Mouse (Mus musculus) T-helper 2 cell (primary cell): Measurements from ENCODE around the gene Fank1.
"Not testable (repeated sequence)": the region's sequence is repeated elsewhere in the genome, so short reads cannot be mapped to it uniquely, and the experiment has no call there.

ENCODE experiments used
- in situ Hi-C: fragments of 300-600 bp; cut with MboI, MseI; formaldehyde crosslinking; loops from one replicate; pipeline ENCODE4 v1.15.1; 2025; ENCODE audit warnings: high pct_unique_total_duplicates

Fank1 gene

GRCm38 (mm10) chr7:133828514-133828913 lies 51.9 kb downstream of the Fank1 start:
- in situ Hi-C loops = no loop called here

- in situ Hi-C loops = no loop called here
Measured at GRCm38 (mm10) chr7:133829579-133829978, 52.9 kb downstream of the Fank1 start.

- in situ Hi-C loops = no loop called here
Measured at GRCm38 (mm10) chr7:133839546-133839945, 62.9 kb downstream of the Fank1 start.

- in situ Hi-C loops = no loop called here
Measured at GRCm38 (mm10) chr7:133842079-133842478, 65.4 kb downstream of the Fank1 start.

- in situ Hi-C loops = no loop called here
Measured at GRCm38 (mm10) chr7:133847175-133847574, 70.5 kb downstream of the Fank1 start.

- in situ Hi-C loops = no loop called here
Measured at GRCm38 (mm10) chr7:133848180-133848579, 71.5 kb downstream of the Fank1 start.

GRCm38 (mm10) chr7:133850735-133851134 lies 74.1 kb downstream of the Fank1 start:
- in situ Hi-C loops = no loop called here

- in situ Hi-C loops = no loop called here
Measured at GRCm38 (mm10) chr7:133856278-133856677, 79.6 kb downstream of the Fank1 start.

GRCm38 (mm10) chr7:133858506-133858905 lies 81.8 kb downstream of the Fank1 start:
- in situ Hi-C loops = no loop called here

- in situ Hi-C loops = no loop called here
Measured at GRCm38 (mm10) chr7:133859548-133859947, 82.9 kb downstream of the Fank1 start.

- in situ Hi-C loops = no loop called here
Measured at GRCm38 (mm10) chr7:133862233-133862632, 85.6 kb downstream of the Fank1 start.

GRCm38 (mm10) chr7:133862723-133863122 lies 86.1 kb downstream of the Fank1 start:
- in situ Hi-C loops = no loop called here

GRCm38 (mm10) chr7:133863151-133863550 lies 86.5 kb downstream of the Fank1 start:
- in situ Hi-C loops = no loop called here

- in situ Hi-C loops = no loop called here
Measured at GRCm38 (mm10) chr7:133863684-133864083, 87.0 kb downstream of the Fank1 start.

GRCm38 (mm10) chr7:133870265-133870664 lies 93.6 kb downstream of the Fank1 start:
- in situ Hi-C loops = no loop called here

- in situ Hi-C loops = no loop called here
Measured at GRCm38 (mm10) chr7:133872701-133873100, 96.0 kb downstream of the Fank1 start.

GRCm38 (mm10) chr7:133876139-133876538 lies 99.5 kb downstream of the Fank1 start:
- in situ Hi-C loops = no loop called here

GRCm38 (mm10) chr7:133876646-133877342 lies 100.1 kb downstream of the Fank1 start:
- in situ Hi-C loops = no loop called here

GRCm38 (mm10) chr7:133879761-133880160 lies 103.1 kb downstream of the Fank1 start:
- in situ Hi-C loops = no loop called here

GRCm38 (mm10) chr7:133884759-133885431 lies 108.2 kb downstream of the Fank1 start:
- in situ Hi-C loops = not testable (repeated sequence)

GRCm38 (mm10) chr7:133888926-133889920 lies 112.6 kb downstream of the Fank1 start:
- in situ Hi-C loops = no loop called here

- in situ Hi-C loops = no loop called here
Measured at GRCm38 (mm10) chr7:133889986-133890385, 113.3 kb downstream of the Fank1 start.
